Mouse (Mus musculus): ENCODE results near the gene Rapgef1. TPM values are rescaled to one million over a fixed set of nuclear protein-coding genes. Genes with fewer than 3 reads are reported as not detected.

The Rapgef1 gene
- total and polyA plus RNA-seq, 2 experiments from 2014 or later: 13.7 to 94.0 TPM

- H3K9me3 ChIP-seq (ENCODE audit: low read length): no peaks in the 10 kb centered on the region
- no peaks in the 10 kb centered on the region for H3K27me3 ChIP-seq (ENCODE audit: insufficient read depth, low read length)
- no peak overlapping the region for H3K27ac ChIP-seq
- no peak overlapping the region for H3K4me3 ChIP-seq (ENCODE audit: low read length)
- DNase-seq (ENCODE audit: low spot score) (no peak), ATAC-seq (no peak)
- TF ChIP-seq CTCF (IDR thresholded peaks at IDR 0.05; ENCODE audit: low read depth): peak; percentile 22
- H3K9ac ChIP-seq (replicated peaks; ENCODE audit: low read length): no peak overlapping the region
- no peak overlapping the region for H3K4me2 ChIP-seq (ENCODE audit: low read depth, low read length)
- H3K36me3 ChIP-seq (ENCODE audit: insufficient read depth, low read length): peaks cover 17% of the 10 kb centered on the region; the same call in 1 of the 2 replicates
- peaks cover 7% of the 10 kb centered on the region; the same call in 1 of the 2 replicates for H3K4me1 ChIP-seq (ENCODE audit: insufficient read depth, low read length)
- WGBS: 35% methylated on average over 2 of the region's 2 CpGs
Observed at GRCm38 (mm10) chr2:29684498-29684897, 65.0 kb downstream of the Rapgef1 start.

DNA sequence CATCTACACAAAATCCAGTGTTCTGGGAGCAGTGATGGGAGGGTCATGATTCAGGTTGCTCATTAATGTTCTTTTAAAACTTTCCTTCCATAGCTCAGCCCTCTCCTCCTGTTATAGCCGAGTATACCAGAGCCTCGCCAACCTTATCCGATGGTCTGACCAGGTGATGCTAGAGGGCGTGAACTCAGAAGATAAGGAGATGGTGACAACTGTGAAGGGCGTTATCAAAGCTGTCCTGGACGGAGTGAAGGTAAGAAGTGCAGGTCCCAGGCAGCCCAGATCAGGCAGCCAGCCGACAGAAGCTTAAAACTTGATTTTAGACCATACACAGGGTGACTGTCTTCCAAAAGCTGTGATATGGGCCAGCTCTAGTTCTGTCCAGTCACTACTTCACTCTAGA is 69.5 kb downstream of the Rapgef1 start:
- Histone ChIP-seq H3K4me3 (ENCODE audit: low read length) (no peak overlapping the region), H3K9me3 (ENCODE audit: low read length) (no peaks in the 10 kb centered on the region), H3K27ac (no peak overlapping the region), H3K27me3 (ENCODE audit: insufficient read depth, low read length) (no peaks in the 10 kb centered on the region), H3K4me2 (ENCODE audit: low read depth, low read length) (no peak overlapping the region), H3K4me1 (ENCODE audit: insufficient read depth, low read length) (peaks cover 7% of the 10 kb centered on the region; the same call in 1 of the 2 replicates), H3K9ac (replicated peaks; ENCODE audit: low read length) (no peak overlapping the region), H3K36me3 (ENCODE audit: insufficient read depth, low read length) (peaks cover 40% of the 10 kb centered on the region)
- 97% methylated on average over 7 of the region's 7 CpGs for WGBS
- ATAC-seq: no peak
- DNase-seq (ENCODE audit: low spot score): no peak
- no peak for TF ChIP-seq CTCF (IDR thresholded peaks at IDR 0.05; ENCODE audit: low read depth)

DNA sequence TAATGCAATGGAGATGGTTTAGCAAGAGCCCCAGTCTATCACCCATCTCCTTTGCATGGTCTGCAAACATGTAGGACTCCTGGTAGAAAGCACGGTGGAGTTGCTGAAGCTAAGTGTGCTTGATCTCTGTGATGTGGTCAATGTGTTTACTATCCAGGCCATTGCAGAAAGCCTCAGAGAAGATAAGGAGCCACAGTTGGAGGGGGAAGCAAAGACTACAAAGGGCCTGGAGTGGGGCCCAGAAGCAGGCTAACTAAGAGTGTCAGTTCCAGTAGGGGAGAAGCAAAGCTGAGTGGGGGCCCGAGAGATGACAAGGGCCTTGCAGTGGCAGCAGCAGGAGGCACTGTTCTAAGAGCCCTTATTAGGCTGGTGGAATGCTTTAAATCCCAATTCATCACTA is 70.0 kb downstream of the Rapgef1 start:
- 81% methylated on average over 2 of the region's 2 CpGs for WGBS
- TF ChIP-seq CTCF (IDR thresholded peaks at IDR 0.05; ENCODE audit: low read depth): no peak
- H3K4me2 ChIP-seq (ENCODE audit: low read depth, low read length): no peak overlapping the region
- no peaks in the 10 kb centered on the region for H3K27me3 ChIP-seq (ENCODE audit: insufficient read depth, low read length)
- no peak overlapping the region for H3K4me3 ChIP-seq (ENCODE audit: low read length)
- no peak for ATAC-seq
- peaks cover 7% of the 10 kb centered on the region; the same call in 1 of the 2 replicates for H3K4me1 ChIP-seq (ENCODE audit: insufficient read depth, low read length)
- H3K27ac ChIP-seq: no peak overlapping the region
- no peak overlapping the region for H3K9ac ChIP-seq (replicated peaks; ENCODE audit: low read length)
- H3K9me3 ChIP-seq (ENCODE audit: low read length): no peaks in the 10 kb centered on the region
- DNase-seq (ENCODE audit: low spot score): no peak
- peaks cover 44% of the 10 kb centered on the region for H3K36me3 ChIP-seq (ENCODE audit: insufficient read depth, low read length)

- no peak for TF ChIP-seq CTCF (IDR thresholded peaks at IDR 0.05; ENCODE audit: low read depth)
- Histone ChIP-seq H3K27ac (no peak overlapping the region), H3K36me3 (ENCODE audit: insufficient read depth, low read length) (peaks cover 44% of the 10 kb centered on the region), H3K9me3 (ENCODE audit: low read length) (no peaks in the 10 kb centered on the region), H3K27me3 (ENCODE audit: insufficient read depth, low read length) (no peaks in the 10 kb centered on the region), H3K9ac (replicated peaks; ENCODE audit: low read length) (no peak overlapping the region), H3K4me3 (ENCODE audit: low read length) (no peak overlapping the region), H3K4me1 (ENCODE audit: insufficient read depth, low read length) (0 out of 2 replicates have a peak, but pooled peaks cover 1% of the 10 kb centered on the region), H3K4me2 (ENCODE audit: low read depth, low read length) (no peak overlapping the region)
- ATAC-seq (no peak), DNase-seq (ENCODE audit: low spot score) (no peak)
- 89% methylated on average over 5 of the region's 5 CpGs for WGBS
Observed at GRCm38 (mm10) chr2:29691068-29691467, 71.5 kb downstream of the Rapgef1 start.

DNA sequence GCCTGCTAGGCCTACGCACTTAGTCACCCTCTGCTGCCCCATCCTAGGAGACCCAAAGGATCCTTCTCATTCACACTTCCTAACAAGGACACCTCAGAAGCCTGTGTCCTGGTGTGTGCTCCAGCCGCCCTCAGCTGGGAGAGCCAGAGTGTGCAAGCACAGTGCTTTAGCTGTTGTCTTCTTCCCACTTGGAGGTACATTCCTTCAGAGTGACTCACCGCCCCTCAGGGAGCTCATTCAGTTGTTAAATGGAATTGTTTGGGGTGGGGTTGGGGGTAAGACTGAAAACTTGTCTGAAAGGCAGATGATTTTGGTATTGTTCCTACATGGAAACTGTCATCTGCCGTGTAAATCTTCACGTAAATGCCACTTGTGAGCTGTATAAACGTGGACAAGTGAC is 72.0 kb downstream of the Rapgef1 start:
- DNase-seq (ENCODE audit: low spot score) (no peak), ATAC-seq (no peak)
- H3K27me3 ChIP-seq (ENCODE audit: insufficient read depth, low read length): no peaks in the 10 kb centered on the region
- no peak overlapping the region for H3K27ac ChIP-seq
- no peak overlapping the region for H3K9ac ChIP-seq (replicated peaks; ENCODE audit: low read length)
- no peak for TF ChIP-seq CTCF (IDR thresholded peaks at IDR 0.05; ENCODE audit: low read depth)
- H3K4me2 ChIP-seq (ENCODE audit: low read depth, low read length): no peak overlapping the region
- H3K9me3 ChIP-seq (ENCODE audit: low read length): no peaks in the 10 kb centered on the region
- H3K4me3 ChIP-seq (ENCODE audit: low read length): no peak overlapping the region
- H3K36me3 ChIP-seq (ENCODE audit: insufficient read depth, low read length): peaks cover 42% of the 10 kb centered on the region
- H3K4me1 ChIP-seq (ENCODE audit: insufficient read depth, low read length): no peaks in the 10 kb centered on the region
- WGBS: 70% methylated on average over 6 of the region's 6 CpGs

DNA sequence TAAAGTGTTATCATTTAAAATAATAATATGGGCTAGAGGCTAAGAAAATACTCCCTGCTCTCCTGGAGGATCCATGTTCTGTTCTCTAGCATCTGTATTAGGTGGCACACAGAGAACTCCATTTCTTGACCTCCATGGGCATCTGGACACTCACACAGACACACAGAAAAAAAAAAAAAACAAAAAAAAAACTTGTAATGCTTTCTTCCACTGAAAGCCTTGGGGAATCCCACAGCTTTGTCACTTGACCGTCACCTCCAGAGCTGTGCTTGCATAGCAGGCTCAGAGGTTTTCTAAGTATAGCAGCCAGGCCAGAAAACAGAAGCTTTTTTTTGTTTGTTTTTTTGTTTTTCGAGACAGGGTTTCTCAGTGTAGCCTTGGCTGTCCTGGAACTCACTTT is 72.7 kb downstream of the Rapgef1 start:
- 91% methylated on average over 2 of the region's 2 CpGs for WGBS

DNA sequence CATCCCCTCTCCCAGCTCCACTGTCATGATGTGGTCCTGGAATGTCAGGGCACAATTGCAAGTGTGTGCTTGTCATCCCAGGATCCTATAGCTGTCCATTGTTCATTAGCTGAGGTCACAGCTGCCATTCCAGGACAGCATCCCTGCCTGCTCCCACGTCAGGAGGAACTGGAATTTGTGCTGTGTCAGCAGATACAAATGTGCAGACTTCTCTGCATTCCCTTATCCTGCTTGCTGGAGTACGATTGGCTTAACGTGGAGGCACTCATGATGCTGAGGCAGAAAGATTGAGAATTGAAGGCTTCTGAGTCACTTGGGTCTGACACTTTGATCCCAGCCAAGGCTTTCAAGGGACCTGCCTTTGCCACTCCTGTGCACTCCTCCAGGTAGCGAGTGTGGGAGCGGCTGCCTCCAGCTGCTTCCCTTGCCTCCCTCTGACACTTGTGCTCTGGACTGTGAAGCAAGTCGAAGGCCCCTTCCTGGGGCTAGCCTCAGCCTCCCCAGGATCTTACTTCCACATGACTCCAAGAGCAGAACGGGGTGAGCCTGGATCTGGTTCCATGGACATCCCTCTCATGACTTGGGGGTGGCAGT is 76.8 kb downstream of the Rapgef1 start:
- no peak overlapping the region for H3K4me2 ChIP-seq (ENCODE audit: low read depth, low read length)
- ATAC-seq (no peak), DNase-seq (ENCODE audit: low spot score) (no peak)
- no peak overlapping the region for H3K27ac ChIP-seq
- H3K27me3 ChIP-seq (ENCODE audit: insufficient read depth, low read length): no peaks in the 10 kb centered on the region
- H3K4me1 ChIP-seq (ENCODE audit: insufficient read depth, low read length): no peaks in the 10 kb centered on the region
- no peak overlapping the region for H3K9ac ChIP-seq (replicated peaks; ENCODE audit: low read length)
- peaks cover 42% of the 10 kb centered on the region for H3K36me3 ChIP-seq (ENCODE audit: insufficient read depth, low read length)
- TF ChIP-seq CTCF (IDR thresholded peaks at IDR 0.05; ENCODE audit: low read depth): no peak
- no peaks in the 10 kb centered on the region for H3K9me3 ChIP-seq (ENCODE audit: low read length)
- 82% methylated on average over 7 of the region's 7 CpGs for WGBS
- H3K4me3 ChIP-seq (ENCODE audit: low read length): no peak overlapping the region

More for the DNA sequence above, 72.7 kb downstream of the Rapgef1 start:
- Histone ChIP-seq H3K27me3 (ENCODE audit: insufficient read depth, low read length) (no peaks in the 10 kb centered on the region), H3K4me1 (ENCODE audit: insufficient read depth, low read length) (no peaks in the 10 kb centered on the region), H3K9me3 (ENCODE audit: low read length) (no peaks in the 10 kb centered on the region), H3K4me2 (ENCODE audit: low read depth, low read length) (no peak overlapping the region), H3K27ac (no peak overlapping the region), H3K4me3 (ENCODE audit: low read length) (no peak overlapping the region), H3K36me3 (ENCODE audit: insufficient read depth, low read length) (peaks cover 39% of the 10 kb centered on the region), H3K9ac (replicated peaks; ENCODE audit: low read length) (no peak overlapping the region)
- no peak for TF ChIP-seq CTCF (IDR thresholded peaks at IDR 0.05; ENCODE audit: low read depth)
- DNase-seq (ENCODE audit: low spot score) (no peak), ATAC-seq (no peak)
